Mouse (Mus musculus): ENCODE measurements around the gene Pard3. TPM values are rescaled to one million over a fixed set of nuclear protein-coding genes. Genes with fewer than 3 reads are reported as not detected.

The Pard3 gene
- polyA plus RNA-seq, 1 experiment: 10.4 TPM

DNA sequence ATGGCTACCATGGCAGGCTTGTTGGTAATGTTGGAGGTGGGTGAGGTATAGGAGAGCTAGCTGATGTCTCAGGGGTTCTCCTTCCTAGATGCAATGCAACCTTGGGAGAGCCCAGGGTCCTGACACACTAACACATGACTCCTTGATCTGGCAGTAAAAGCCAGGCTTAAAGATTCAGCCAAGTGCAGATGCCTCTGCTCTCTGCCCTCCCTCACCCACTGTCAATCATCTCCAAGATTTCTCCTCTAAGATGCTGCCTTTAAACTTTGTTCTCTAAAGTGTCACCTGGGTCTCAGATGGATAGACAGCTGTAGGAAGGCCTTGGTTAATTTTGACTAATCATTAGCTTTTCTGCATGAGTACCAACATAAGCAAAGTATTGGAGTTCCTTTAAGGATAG lies 125.0 kb downstream of the Pard3 start:
- Histone ChIP-seq H3K27me3 (ENCODE audit: control insufficient read depth, insufficient read depth, low read length) (no peaks in the 10 kb centered on the region), H3K36me3 (ENCODE audit: control insufficient read depth, insufficient read depth, low read length) (no peaks in the 10 kb centered on the region), H3K4me3 (ENCODE audit: control insufficient read depth, insufficient read depth, low read length) (no peak overlapping the region), H3K27ac (ENCODE audit: control insufficient read depth, insufficient read depth, low read length) (no peak overlapping the region), H3K4me1 (replicated peaks; ENCODE audit: control insufficient read depth, insufficient read depth, low read length) (no peaks in the 10 kb centered on the region)
- no peak for DNase-seq
- no peak for TF ChIP-seq CTCF (IDR thresholded peaks at IDR 0.05; ENCODE audit: borderline replicate concordance, control insufficient read depth, extremely low read depth, insufficient read depth, low read length, poor library complexity)
- no peak for TF ChIP-seq POLR2A (IDR thresholded peaks at IDR 0.05; ENCODE audit: control insufficient read depth, extremely low read depth, insufficient read depth, low read length, poor library complexity)

DNA sequence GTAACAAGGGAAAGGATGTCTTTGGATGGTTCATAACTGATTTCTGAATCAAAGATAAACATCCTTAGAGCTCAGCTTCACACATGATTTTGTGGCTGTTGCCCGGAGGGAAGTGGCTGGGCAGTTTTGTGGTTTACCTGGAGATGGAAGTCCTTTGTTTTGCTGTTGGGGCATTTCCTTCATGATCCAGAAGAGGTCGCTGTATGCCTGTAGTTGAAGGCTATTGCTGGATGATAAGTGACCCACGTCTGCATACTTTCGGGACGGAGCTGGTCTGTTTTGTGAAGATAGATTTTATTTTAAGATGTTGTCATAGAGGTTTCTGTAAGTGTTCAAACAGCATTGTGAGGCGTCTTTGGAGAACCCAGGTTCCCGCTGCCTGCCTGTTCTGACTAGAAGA lies 126.7 kb downstream of the Pard3 start:
- Histone ChIP-seq H3K4me3 (ENCODE audit: control insufficient read depth, insufficient read depth, low read length) (no peak overlapping the region), H3K27ac (ENCODE audit: control insufficient read depth, insufficient read depth, low read length) (no peak overlapping the region), H3K4me1 (replicated peaks; ENCODE audit: control insufficient read depth, insufficient read depth, low read length) (no peaks in the 10 kb centered on the region), H3K36me3 (ENCODE audit: control insufficient read depth, insufficient read depth, low read length) (no peaks in the 10 kb centered on the region), H3K27me3 (ENCODE audit: control insufficient read depth, insufficient read depth, low read length) (no peaks in the 10 kb centered on the region)
- TF ChIP-seq CTCF (IDR thresholded peaks at IDR 0.05; ENCODE audit: borderline replicate concordance, control insufficient read depth, extremely low read depth, insufficient read depth, low read length, poor library complexity) (no peak), POLR2A (IDR thresholded peaks at IDR 0.05; ENCODE audit: control insufficient read depth, extremely low read depth, insufficient read depth, low read length, poor library complexity) (no peak)
- DNase-seq: peak; percentile 8
- WGBS: 17% methylated on average over 7 of the region's 7 CpGs

DNA sequence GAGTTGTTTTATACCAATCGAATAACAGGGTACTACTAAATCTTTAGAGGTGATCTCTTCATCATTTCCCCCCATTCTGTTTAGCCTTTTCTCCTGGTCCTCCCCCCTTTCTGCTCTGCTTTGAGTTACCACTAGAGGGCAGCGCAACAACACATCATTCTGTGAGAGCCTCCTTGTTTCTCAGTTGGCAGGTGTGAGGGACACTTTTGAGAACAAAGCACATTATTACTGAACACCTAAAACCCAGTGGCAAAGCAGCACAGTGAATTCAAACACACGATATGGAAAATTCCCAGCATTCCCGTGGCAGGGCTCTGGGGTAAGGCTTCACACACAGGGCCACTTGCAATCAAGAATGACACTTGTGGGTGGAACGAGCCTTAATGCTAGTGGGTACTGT lies 127.7 kb downstream of the Pard3 start:
- DNase-seq: peak; percentile 39

DNA sequence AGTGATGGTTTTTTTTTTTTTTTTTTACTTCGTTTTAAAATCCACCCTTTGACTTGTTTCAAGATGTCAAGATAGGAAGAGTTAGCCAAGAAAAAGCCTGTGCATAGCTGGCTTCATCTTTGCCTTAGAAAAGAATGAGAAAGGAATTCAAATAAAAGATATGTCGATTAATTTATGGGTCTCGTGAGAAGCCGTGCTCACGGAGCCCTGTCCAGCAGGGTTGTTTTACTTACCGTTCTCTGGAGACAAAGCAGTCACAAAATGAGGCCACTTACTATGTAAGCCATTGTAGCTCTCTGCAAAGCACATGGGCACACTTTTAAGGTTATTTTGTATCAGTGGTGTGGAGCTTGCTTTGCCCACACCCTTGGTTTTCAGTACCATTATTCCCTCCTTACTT lies 128.1 kb downstream of the Pard3 start:
- no peak overlapping the region for H3K27ac ChIP-seq (ENCODE audit: control insufficient read depth, insufficient read depth, low read length)
- H3K27me3 ChIP-seq (ENCODE audit: control insufficient read depth, insufficient read depth, low read length): no peaks in the 10 kb centered on the region
- no peaks in the 10 kb centered on the region for H3K36me3 ChIP-seq (ENCODE audit: control insufficient read depth, insufficient read depth, low read length)
- no peaks in the 10 kb centered on the region for H3K4me1 ChIP-seq (replicated peaks; ENCODE audit: control insufficient read depth, insufficient read depth, low read length)
- no peak for TF ChIP-seq POLR2A (IDR thresholded peaks at IDR 0.05; ENCODE audit: control insufficient read depth, extremely low read depth, insufficient read depth, low read length, poor library complexity)
- TF ChIP-seq CTCF (IDR thresholded peaks at IDR 0.05; ENCODE audit: borderline replicate concordance, control insufficient read depth, extremely low read depth, insufficient read depth, low read length, poor library complexity): no peak
- WGBS: 82% methylated on average over 6 of the region's 6 CpGs
- no peak overlapping the region for H3K4me3 ChIP-seq (ENCODE audit: control insufficient read depth, insufficient read depth, low read length)
- no peak for DNase-seq

More for the DNA sequence above, 127.7 kb downstream of the Pard3 start:
- 34% methylated on average over 5 of the region's 5 CpGs for WGBS
- Histone ChIP-seq H3K36me3 (ENCODE audit: control insufficient read depth, insufficient read depth, low read length) (no peaks in the 10 kb centered on the region), H3K27ac (ENCODE audit: control insufficient read depth, insufficient read depth, low read length) (no peak overlapping the region), H3K4me3 (ENCODE audit: control insufficient read depth, insufficient read depth, low read length) (no peak overlapping the region), H3K4me1 (replicated peaks; ENCODE audit: control insufficient read depth, insufficient read depth, low read length) (no peaks in the 10 kb centered on the region), H3K27me3 (ENCODE audit: control insufficient read depth, insufficient read depth, low read length) (no peaks in the 10 kb centered on the region)
- TF ChIP-seq CTCF (IDR thresholded peaks at IDR 0.05; ENCODE audit: borderline replicate concordance, control insufficient read depth, extremely low read depth, insufficient read depth, low read length, poor library complexity): no peak
- TF ChIP-seq POLR2A (IDR thresholded peaks at IDR 0.05; ENCODE audit: control insufficient read depth, extremely low read depth, insufficient read depth, low read length, poor library complexity): no peak

DNA sequence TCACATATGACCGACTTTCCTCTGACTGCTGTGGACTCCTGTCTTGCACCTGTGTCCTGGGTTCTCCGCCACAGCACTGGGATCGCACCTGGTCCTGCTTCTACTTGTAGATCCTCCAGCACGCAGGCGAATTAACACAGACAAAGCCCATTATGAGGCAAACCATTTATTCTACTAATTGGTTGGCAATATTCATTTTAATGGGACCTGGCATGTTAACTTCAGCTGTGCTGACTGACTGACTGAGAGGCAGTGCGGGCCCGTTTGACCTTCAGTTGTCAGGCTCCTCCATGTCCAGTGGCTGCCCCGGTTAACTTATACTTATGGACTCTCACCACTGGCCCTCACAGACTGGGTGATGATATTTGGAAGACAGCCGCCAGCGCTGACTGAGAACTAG lies 128.6 kb downstream of the Pard3 start:
- no peak for DNase-seq
- WGBS: 89% methylated on average over 10 of the region's 10 CpGs

DNA sequence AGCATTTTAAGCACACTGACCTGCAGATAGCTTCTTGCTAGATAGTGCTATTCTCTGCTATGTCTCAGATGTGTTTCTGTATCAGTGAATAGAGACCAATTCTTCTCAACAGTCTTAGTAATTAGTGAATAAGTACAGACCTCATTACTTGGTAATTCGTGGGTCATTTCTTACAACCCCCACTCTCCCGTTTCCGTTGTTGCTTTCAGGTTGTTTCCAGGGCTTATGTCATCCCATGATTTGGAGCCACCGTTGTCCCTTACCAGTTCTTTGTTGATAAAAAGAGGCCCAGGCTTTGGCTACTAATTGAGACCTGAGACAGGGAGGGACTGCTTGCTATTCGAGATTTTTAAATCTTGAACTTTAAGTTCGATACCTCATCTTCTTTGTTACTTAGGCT lies 129.7 kb downstream of the Pard3 start:
- TF ChIP-seq POLR2A (IDR thresholded peaks at IDR 0.05; ENCODE audit: control insufficient read depth, extremely low read depth, insufficient read depth, low read length, poor library complexity) (no peak), CTCF (IDR thresholded peaks at IDR 0.05; ENCODE audit: borderline replicate concordance, control insufficient read depth, extremely low read depth, insufficient read depth, low read length, poor library complexity) (no peak)
- no peak for DNase-seq
- H3K36me3 ChIP-seq (ENCODE audit: control insufficient read depth, insufficient read depth, low read length): no peaks in the 10 kb centered on the region
- H3K4me3 ChIP-seq (ENCODE audit: control insufficient read depth, insufficient read depth, low read length): no peak overlapping the region
- no peak overlapping the region for H3K27ac ChIP-seq (ENCODE audit: control insufficient read depth, insufficient read depth, low read length)
- H3K27me3 ChIP-seq (ENCODE audit: control insufficient read depth, insufficient read depth, low read length): no peaks in the 10 kb centered on the region
- 88% methylated on average over 6 of the region's 6 CpGs for WGBS
- H3K4me1 ChIP-seq (replicated peaks; ENCODE audit: control insufficient read depth, insufficient read depth, low read length): no peaks in the 10 kb centered on the region

More for the DNA sequence above, 128.6 kb downstream of the Pard3 start:
- Histone ChIP-seq H3K36me3 (ENCODE audit: control insufficient read depth, insufficient read depth, low read length) (no peaks in the 10 kb centered on the region), H3K27ac (ENCODE audit: control insufficient read depth, insufficient read depth, low read length) (no peak overlapping the region), H3K27me3 (ENCODE audit: control insufficient read depth, insufficient read depth, low read length) (no peaks in the 10 kb centered on the region), H3K4me3 (ENCODE audit: control insufficient read depth, insufficient read depth, low read length) (no peak overlapping the region), H3K4me1 (replicated peaks; ENCODE audit: control insufficient read depth, insufficient read depth, low read length) (no peaks in the 10 kb centered on the region)
- TF ChIP-seq POLR2A (IDR thresholded peaks at IDR 0.05; ENCODE audit: control insufficient read depth, extremely low read depth, insufficient read depth, low read length, poor library complexity) (no peak), CTCF (IDR thresholded peaks at IDR 0.05; ENCODE audit: borderline replicate concordance, control insufficient read depth, extremely low read depth, insufficient read depth, low read length, poor library complexity) (no peak)

DNA sequence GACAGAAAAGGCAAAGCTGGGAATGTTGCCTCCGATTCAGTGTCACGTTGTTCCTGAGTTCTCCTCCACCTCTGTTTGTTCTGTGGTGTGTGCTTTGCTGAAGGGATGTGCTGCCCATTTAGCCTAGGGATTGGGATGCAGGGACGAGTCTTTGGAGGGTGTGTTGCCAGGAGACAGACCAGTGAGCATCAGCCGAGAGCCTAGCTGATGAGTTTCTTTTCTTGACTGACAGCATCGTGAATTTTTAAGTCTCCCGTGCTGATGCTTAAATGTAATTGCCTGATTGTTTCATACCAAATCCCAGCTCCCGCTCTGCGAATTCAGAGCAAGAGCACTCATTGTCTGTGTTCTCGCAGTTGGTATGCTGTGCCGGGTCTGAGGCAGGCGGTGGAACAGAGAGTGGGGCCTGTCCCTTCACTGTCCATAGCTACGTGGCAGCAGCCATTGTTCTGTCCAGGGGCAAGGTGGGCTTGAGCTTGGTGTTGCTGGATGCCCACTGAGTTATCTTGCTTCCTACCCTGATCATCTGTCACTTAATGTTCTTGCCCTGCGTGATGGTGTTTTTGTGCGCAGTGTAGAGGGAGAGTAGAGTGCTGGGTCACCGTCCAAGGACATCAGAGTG lies 131.2 kb downstream of the Pard3 start:
- Histone ChIP-seq H3K36me3 (ENCODE audit: control insufficient read depth, insufficient read depth, low read length) (no peaks in the 10 kb centered on the region), H3K27me3 (ENCODE audit: control insufficient read depth, insufficient read depth, low read length) (no peaks in the 10 kb centered on the region), H3K4me1 (replicated peaks; ENCODE audit: control insufficient read depth, insufficient read depth, low read length) (no peaks in the 10 kb centered on the region), H3K4me3 (ENCODE audit: control insufficient read depth, insufficient read depth, low read length) (no peak overlapping the region), H3K27ac (ENCODE audit: control insufficient read depth, insufficient read depth, low read length) (no peak overlapping the region)
- 97% methylated on average over 15 of the region's 15 CpGs for WGBS
- DNase-seq: no peak
- TF ChIP-seq POLR2A (IDR thresholded peaks at IDR 0.05; ENCODE audit: control insufficient read depth, extremely low read depth, insufficient read depth, low read length, poor library complexity): no peak
- no peak for TF ChIP-seq CTCF (IDR thresholded peaks at IDR 0.05; ENCODE audit: borderline replicate concordance, control insufficient read depth, extremely low read depth, insufficient read depth, low read length, poor library complexity)
